10 mouse cellular contexts compared by ENCODE assay signal in the genomic region with DNA sequence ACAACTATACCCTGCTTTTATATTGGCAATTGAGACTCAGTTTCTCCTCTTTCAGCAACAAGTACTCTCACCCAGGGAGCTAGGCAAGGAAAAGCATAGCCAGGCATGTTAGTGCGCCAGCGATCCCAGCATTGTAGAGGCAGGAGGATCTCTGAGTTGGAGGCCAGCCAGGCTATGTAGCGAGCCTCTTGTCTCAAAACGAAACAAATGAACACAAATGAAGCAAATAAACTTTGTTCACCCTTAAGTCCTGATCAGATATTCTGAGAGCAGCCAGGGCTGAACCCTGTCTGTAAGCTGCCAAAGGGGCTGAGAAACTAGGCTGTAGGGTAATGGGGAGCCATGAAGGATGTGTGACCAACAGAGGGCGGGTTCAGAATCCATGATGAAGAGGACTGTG. TPM values are rescaled to one million over a fixed set of nuclear protein-coding genes. Genes with fewer than 3 reads are reported as not detected.
DNase-seq lines count a peak whose midpoint lies in the region; ATAC-seq and TF ChIP-seq lines count a peak whose summit lies in the region.
"Had no signal": no experiment of that assay in that cellular context is flagged by ENCODE, and none has a peak within 500 bp of the region (broad histone marks: within the 10 kb centered on the region; RNA-seq: fewer than 3 reads in every experiment).

No protein-coding gene starts in this region.

- H3K9ac ChIP-seq in forebrain, postnatal 0 days = no peak overlapping the region
- H3K9ac ChIP-seq in lung, postnatal 0 days (replicated peaks; ENCODE audit: low read depth) = no peak overlapping the region
- H3K9ac ChIP-seq in intestine, embryonic 15.5 days = no peak overlapping the region
- H3K9ac ChIP-seq in stomach, embryonic 16.5 days (ENCODE audit: low read length) = no peak overlapping the region
- H3K9ac ChIP-seq: limb, embryonic 12.5 days had no signal

- H3K9me3 ChIP-seq in forebrain, embryonic 10.5 days = no peaks in the 10 kb centered on the region
- no peaks in the 10 kb centered on the region for H3K9me3 ChIP-seq in forebrain, postnatal 0 days (ENCODE audit: low read length)
- H3K9me3 ChIP-seq in lung, postnatal 0 days (ENCODE audit: low read length) = no peaks in the 10 kb centered on the region
- H3K9me3 ChIP-seq in intestine, embryonic 15.5 days = no peaks in the 10 kb centered on the region
- H3K9me3 ChIP-seq in stomach, embryonic 16.5 days (replicated peaks; ENCODE audit: control insufficient read depth, low read length) = no peaks in the 10 kb centered on the region
- H3K9me3 ChIP-seq: limb, embryonic 12.5 days had no signal

- TF ChIP-seq CTCF in forebrain, postnatal 0 days (IDR thresholded peaks at IDR 0.05; ENCODE audit: low read depth) = no peak
- no peak for TF ChIP-seq CTCF in lung, postnatal 0 days (IDR thresholded peaks at IDR 0.05)

- H3K4me2 ChIP-seq in forebrain, postnatal 0 days (ENCODE audit: low read depth) = no peak overlapping the region
- no peak overlapping the region for H3K4me2 ChIP-seq in lung, postnatal 0 days (replicated peaks; ENCODE audit: low read depth, low read length)
- H3K4me2 ChIP-seq in intestine, embryonic 15.5 days (replicated peaks) = no peak overlapping the region
- no peak overlapping the region for H3K4me2 ChIP-seq in stomach, embryonic 16.5 days (ENCODE audit: low read depth, low read length)
- H3K4me2 ChIP-seq: limb, embryonic 12.5 days had no signal

- DNase-seq in forebrain, embryonic 10.5 days (ENCODE audit: extremely low spot score, low spot score) = no peak
- no peak for DNase-seq in forebrain, postnatal 0 days
- DNase-seq in lung, postnatal 0 days (ENCODE audit: low spot score) = no peak
- no peak for DNase-seq in lung, postnatal 10 days
- no peak for DNase-seq in adrenal gland, adult 8-10 months
- no peak for DNase-seq in urinary bladder, postnatal 10 days (ENCODE audit: low spot score)

- WGBS in forebrain, embryonic 10.5 days = 92% methylated on average over 5 of the region's 5 CpGs
- 81% methylated on average over 5 of the region's 5 CpGs for WGBS in forebrain, postnatal 0 days
- WGBS in lung, postnatal 0 days = 66% methylated on average over 5 of the region's 5 CpGs
- 81% methylated on average over 5 of the region's 5 CpGs for WGBS in intestine, embryonic 15.5 days
- WGBS in stomach, embryonic 16.5 days = 82% methylated on average over 5 of the region's 5 CpGs

- peak overlapping the region; percentile 26; the same call in 1 of the 2 replicates for H3K27ac ChIP-seq in forebrain, embryonic 10.5 days
- no peak overlapping the region for H3K27ac ChIP-seq in forebrain, postnatal 0 days (ENCODE audit: low read depth, low read length)
- peak overlapping the region; percentile 58; the same call in 1 of the 2 replicates for H3K27ac ChIP-seq in lung, postnatal 0 days (ENCODE audit: low read length)
- peak overlapping the region; percentile 49; the same call in 1 of the 2 replicates for H3K27ac ChIP-seq in intestine, embryonic 15.5 days
- peak overlapping the region; percentile 56 for H3K27ac ChIP-seq in stomach, embryonic 16.5 days (ENCODE audit: low read length)
- H3K27ac ChIP-seq: limb, embryonic 12.5 days had no signal

- H3K27me3 ChIP-seq in forebrain, embryonic 10.5 days (ENCODE audit: poor library complexity, severe bottlenecking) = no peaks in the 10 kb centered on the region
- H3K27me3 ChIP-seq in forebrain, postnatal 0 days (ENCODE audit: insufficient read depth, low read length) = no peaks in the 10 kb centered on the region
- no peaks in the 10 kb centered on the region for H3K27me3 ChIP-seq in lung, postnatal 0 days (replicated peaks; ENCODE audit: insufficient read depth, low read length)
- no peaks in the 10 kb centered on the region for H3K27me3 ChIP-seq in intestine, embryonic 15.5 days (replicated peaks)
- no peaks in the 10 kb centered on the region for H3K27me3 ChIP-seq in stomach, embryonic 16.5 days (ENCODE audit: control insufficient read depth, insufficient read depth, low read length)
- H3K27me3 ChIP-seq: CH12.LX; limb, embryonic 12.5 days had no signal

- no peak for ATAC-seq in forebrain, postnatal 0 days
- no peak for ATAC-seq in lung, postnatal 0 days
- no peak for ATAC-seq in intestine, embryonic 15.5 days
- ATAC-seq in stomach, embryonic 16.5 days (ENCODE audit: insufficient read depth, low FRiP score) = no peak

- H3K4me3 ChIP-seq in forebrain, embryonic 10.5 days = no peak overlapping the region
- no peak overlapping the region for H3K4me3 ChIP-seq in forebrain, postnatal 0 days (ENCODE audit: low read depth, low read length)
- H3K4me3 ChIP-seq in lung, postnatal 0 days (ENCODE audit: low read depth, low read length) = no peak overlapping the region
- H3K4me3 ChIP-seq in intestine, embryonic 15.5 days (replicated peaks) = no peak overlapping the region
- no peak overlapping the region for H3K4me3 ChIP-seq in stomach, embryonic 16.5 days (replicated peaks; ENCODE audit: low read length)
- H3K4me3 ChIP-seq: limb, embryonic 12.5 days had no signal

- peaks cover 51% of the 10 kb centered on the region for H3K36me3 ChIP-seq in forebrain, embryonic 10.5 days (replicated peaks)
- H3K36me3 ChIP-seq in forebrain, postnatal 0 days (ENCODE audit: insufficient read depth) = peaks cover 18% of the 10 kb centered on the region
- H3K36me3 ChIP-seq in lung, postnatal 0 days (ENCODE audit: insufficient read depth, low read length) = peaks cover 9% of the 10 kb centered on the region; the same call in 1 of the 2 replicates
- peaks cover 17% of the 10 kb centered on the region for H3K36me3 ChIP-seq in intestine, embryonic 15.5 days
- H3K36me3 ChIP-seq in stomach, embryonic 16.5 days (ENCODE audit: control insufficient read depth, insufficient read depth, low read length) = peaks cover 12% of the 10 kb centered on the region; the same call in 1 of the 2 replicates

- TF ChIP-seq EP300 in lung, postnatal 0 days (IDR thresholded peaks at IDR 0.05) = no peak

- H3K4me1 ChIP-seq in forebrain, embryonic 10.5 days = peaks cover 46% of the 10 kb centered on the region
- no peaks in the 10 kb centered on the region for H3K4me1 ChIP-seq in forebrain, postnatal 0 days (ENCODE audit: insufficient read depth)
- peaks cover 13% of the 10 kb centered on the region for H3K4me1 ChIP-seq in lung, postnatal 0 days (ENCODE audit: insufficient read depth, low read depth, low read length)
- peaks cover 33% of the 10 kb centered on the region for H3K4me1 ChIP-seq in intestine, embryonic 15.5 days (replicated peaks)
- peaks cover 32% of the 10 kb centered on the region for H3K4me1 ChIP-seq in stomach, embryonic 16.5 days (ENCODE audit: control insufficient read depth, insufficient read depth, low read length)

RNA-seq across cellular contexts. Expression of gene Gtpbp3, which starts 7.9 kb away (rescaled TPM):
- 21.3 and 22.3 TPM in 2 replicates for polyA plus RNA-seq in forebrain, embryonic 10.5 days (2016; fragmentation: Nextera tagmentation; extraction: Ambion mirVana)
- 23.6 and 33.6 TPM in 2 replicates for total RNA-seq in forebrain, postnatal 0 days (2014; rRNA removed)
- 6.9 and 9.4 TPM in 2 replicates for polyA plus RNA-seq in forebrain, postnatal 0 days (2015; fragmentation: Nextera tagmentation; extraction: Ambion mirVana)
- 10.6 and 11.6 TPM in 2 replicates for polyA plus RNA-seq in lung, postnatal 0 days (2015; fragmentation: Nextera tagmentation; extraction: Ambion mirVana)
- 13.6 and 16.3 TPM in 2 replicates for polyA plus RNA-seq in intestine, embryonic 15.5 days (2015; fragmentation: Nextera tagmentation; extraction: Ambion mirVana)
- polyA plus RNA-seq in stomach, embryonic 16.5 days (2015; fragmentation: Nextera tagmentation; extraction: Ambion mirVana) = 11.0 and 14.8 TPM in 2 replicates
- 10 to 100 TPM; 23.1 to 32.0 (median 29.0) TPM for total RNA-seq in adrenal gland, adult 8-10 months (2022)

RNA-seq across cellular contexts. Expression of gene Ano8, which starts 10.0 kb away (rescaled TPM):
- 1.8 TPM in 2 replicates for polyA plus RNA-seq in forebrain, embryonic 10.5 days (2016; fragmentation: Nextera tagmentation; extraction: Ambion mirVana)
- total RNA-seq in forebrain, postnatal 0 days (2014; rRNA removed) = 76.5 and 82.2 TPM in 2 replicates
- 5.9 and 7.7 TPM in 2 replicates for polyA plus RNA-seq in forebrain, postnatal 0 days (2015; fragmentation: Nextera tagmentation; extraction: Ambion mirVana)
- polyA plus RNA-seq in lung, postnatal 0 days (2015; fragmentation: Nextera tagmentation; extraction: Ambion mirVana) = 1.1 and 1.2 TPM in 2 replicates
- polyA plus RNA-seq in intestine, embryonic 15.5 days (2015; fragmentation: Nextera tagmentation; extraction: Ambion mirVana) = 1.4 TPM in 2 replicates
- 0.26 and 0.27 TPM in 2 replicates for polyA plus RNA-seq in stomach, embryonic 16.5 days (2015; fragmentation: Nextera tagmentation; extraction: Ambion mirVana)
- total RNA-seq in adrenal gland, adult 8-10 months (2022) = 10 to 100 TPM; 13.5 to 24.7 (median 20.6) TPM

RNA-seq across cellular contexts. Expression of gene Plvap, which starts 15.7 kb away (rescaled TPM):
- 43.3 and 47.5 TPM in 2 replicates for polyA plus RNA-seq in forebrain, embryonic 10.5 days (2016; fragmentation: Nextera tagmentation; extraction: Ambion mirVana)
- 2.2 and 4.0 TPM in 2 replicates for total RNA-seq in forebrain, postnatal 0 days (2014; rRNA removed)
- 6.9 and 8.7 TPM in 2 replicates for polyA plus RNA-seq in forebrain, postnatal 0 days (2015; fragmentation: Nextera tagmentation; extraction: Ambion mirVana)
- polyA plus RNA-seq in lung, postnatal 0 days (2015; fragmentation: Nextera tagmentation; extraction: Ambion mirVana) = 246 and 265 TPM in 2 replicates
- polyA plus RNA-seq in intestine, embryonic 15.5 days (2015; fragmentation: Nextera tagmentation; extraction: Ambion mirVana) = 76.8 and 79.2 TPM in 2 replicates
- 79.7 and 81.8 TPM in 2 replicates for polyA plus RNA-seq in stomach, embryonic 16.5 days (2015; fragmentation: Nextera tagmentation; extraction: Ambion mirVana)
- total RNA-seq in adrenal gland, adult 8-10 months (2022) = 100 to 1,000 TPM; 195 to 255 (median 230) TPM

RNA-seq across cellular contexts. Expression of gene Dda1, which starts 26.8 kb away (rescaled TPM):
- polyA plus RNA-seq in forebrain, embryonic 10.5 days (2016; fragmentation: Nextera tagmentation; extraction: Ambion mirVana) = 116 and 122 TPM in 2 replicates
- total RNA-seq in forebrain, postnatal 0 days (2014; rRNA removed) = 179 and 184 TPM in 2 replicates
- 274 and 283 TPM in 2 replicates for polyA plus RNA-seq in forebrain, postnatal 0 days (2015; fragmentation: Nextera tagmentation; extraction: Ambion mirVana)
- polyA plus RNA-seq in lung, postnatal 0 days (2015; fragmentation: Nextera tagmentation; extraction: Ambion mirVana) = 73.7 and 78.6 TPM in 2 replicates
- 90.2 and 91.3 TPM in 2 replicates for polyA plus RNA-seq in intestine, embryonic 15.5 days (2015; fragmentation: Nextera tagmentation; extraction: Ambion mirVana)
- polyA plus RNA-seq in stomach, embryonic 16.5 days (2015; fragmentation: Nextera tagmentation; extraction: Ambion mirVana) = 87.1 and 89.1 TPM in 2 replicates
- total RNA-seq in adrenal gland, adult 8-10 months (2022) = 10 to 100 TPM; 51.7 to 65.2 (median 57.9) TPM

RNA-seq across cellular contexts. Expression of gene Ccdc194, which starts 29.7 kb away (rescaled TPM):
- polyA plus RNA-seq in forebrain, embryonic 10.5 days (2016; fragmentation: Nextera tagmentation; extraction: Ambion mirVana) = 0.47 TPM in 1 of 2 replicates, not detected in the other
- 0.48 TPM in 1 of 2 replicates, not detected in the other for total RNA-seq in forebrain, postnatal 0 days (2014; rRNA removed)
- 0.08 and 0.16 TPM in 2 replicates for polyA plus RNA-seq in forebrain, postnatal 0 days (2015; fragmentation: Nextera tagmentation; extraction: Ambion mirVana)
- polyA plus RNA-seq in lung, postnatal 0 days (2015; fragmentation: Nextera tagmentation; extraction: Ambion mirVana) = 0.07 and 0.08 TPM in 2 replicates
- 0.32 and 0.43 TPM in 2 replicates for polyA plus RNA-seq in intestine, embryonic 15.5 days (2015; fragmentation: Nextera tagmentation; extraction: Ambion mirVana)
- polyA plus RNA-seq in stomach, embryonic 16.5 days (2015; fragmentation: Nextera tagmentation; extraction: Ambion mirVana) = 0.32 and 0.40 TPM in 2 replicates
- not detected for total RNA-seq in adrenal gland, adult 8-10 months (2022)
- total RNA-seq: CH12.LX had no signal
